Mouse (Mus musculus) brain, embryonic 14.5 days (tissue): Measurements from ENCODE around the gene Npas3.

Experiments
- CTCF ChIP-seq: fragments of 200-500 bp; IDR thresholded peaks from 2 replicates; pipeline ENCODE4 v1.5.1; 2012; ENCODE audit warnings: inconsistent platforms, mild to moderate bottlenecking, moderate library complexity, borderline replicate concordance; ENCODE audit not compliant: insufficient read depth, insufficient read length; ENCODE audit errors: extremely low read depth
- POLR2A ChIP-seq: fragments of 200-500 bp; IDR thresholded peaks from 2 replicates; pipeline ENCODE4 v1.6.1; 2012; ENCODE audit warnings: mild to moderate bottlenecking, inconsistent platforms, borderline replicate concordance; ENCODE audit not compliant: poor library complexity, insufficient read depth, insufficient read length, severe bottlenecking; ENCODE audit errors: extremely low read depth

DNA sequence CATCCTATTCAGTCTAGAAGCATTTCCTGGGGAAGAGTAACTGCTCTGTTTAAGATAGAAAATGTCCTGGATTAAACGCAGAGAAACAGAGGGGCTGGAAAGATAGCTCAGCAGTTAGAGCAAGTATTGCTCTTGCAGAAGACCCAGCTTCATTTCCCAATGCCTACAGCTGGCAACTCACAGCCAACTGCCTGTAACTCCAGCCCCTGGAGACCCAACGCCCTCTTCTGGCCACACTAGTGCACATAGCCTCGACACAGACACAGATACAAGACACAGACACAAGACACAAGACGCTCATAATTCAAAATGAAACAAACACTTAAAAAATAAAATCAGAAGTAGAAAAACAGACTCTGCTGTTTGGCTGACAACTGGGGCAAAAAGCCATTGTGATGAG, 754.0 kb downstream of the Npas3 start:
- TF ChIP-seq CTCF (peak; percentile 30; the same call in 1 of the 2 replicates), POLR2A (no peak)
